Mouse (Mus musculus): ENCODE measurements around the gene Tbc1d10c.

The Tbc1d10c gene

GRCm38 (mm10) chr19:4190831-4191334 lies at the start of gene Tbc1d10c:
Gene Tbc1d10c (minus strand): TSS chr19:4191284.
- DNase-seq (ENCODE audit: low spot score) = no peak

- DNase-seq (ENCODE audit: low spot score) = no peak
Observed at GRCm38 (mm10) chr19:4240247-4240668, 49.2 kb upstream of the Tbc1d10c start.

GRCm38 (mm10) chr19:4234548-4234947 lies 43.5 kb upstream of the Tbc1d10c start:
- DNase-seq (ENCODE audit: low spot score) = no peak

GRCm38 (mm10) chr19:4232651-4233050 lies 41.6 kb upstream of the Tbc1d10c start:
- no peak for DNase-seq (ENCODE audit: low spot score)

GRCm38 (mm10) chr19:4232186-4232572 lies 41.1 kb upstream of the Tbc1d10c start:
- DNase-seq (ENCODE audit: low spot score) = no peak

GRCm38 (mm10) chr19:4231253-4232185 lies 40.4 kb upstream of the Tbc1d10c start, which contains the start of gene Pold4:
Gene Pold4 (plus strand): TSS chr19:4231899.
- DNase-seq (ENCODE audit: low spot score) = peak; percentile 90

GRCm38 (mm10) chr19:4230415-4230814 lies 39.3 kb upstream of the Tbc1d10c start:
- no peak for DNase-seq (ENCODE audit: low spot score)

- DNase-seq (ENCODE audit: low spot score) = no peak
Observed at GRCm38 (mm10) chr19:4229451-4230076, 38.5 kb upstream of the Tbc1d10c start.

GRCm38 (mm10) chr19:4228891-4229290 lies 37.8 kb upstream of the Tbc1d10c start:
- no peak for DNase-seq (ENCODE audit: low spot score)

- DNase-seq (ENCODE audit: low spot score) = peak; percentile 77
Observed at GRCm38 (mm10) chr19:4227894-4228678, 37.0 kb upstream of the Tbc1d10c start.

- no peak for DNase-seq (ENCODE audit: low spot score)
Observed at GRCm38 (mm10) chr19:4227446-4227845, 36.4 kb upstream of the Tbc1d10c start.

- DNase-seq (ENCODE audit: low spot score) = no peak
Observed at GRCm38 (mm10) chr19:4226779-4227178, 35.7 kb upstream of the Tbc1d10c start.

GRCm38 (mm10) chr19:4222165-4222564 lies 31.1 kb upstream of the Tbc1d10c start:
- DNase-seq (ENCODE audit: low spot score) = no peak

GRCm38 (mm10) chr19:4220957-4221743 lies 30.1 kb upstream of the Tbc1d10c start:
- peak; percentile 48 for DNase-seq (ENCODE audit: low spot score)

GRCm38 (mm10) chr19:4220416-4220815 lies 29.3 kb upstream of the Tbc1d10c start:
- DNase-seq (ENCODE audit: low spot score) = no peak

- DNase-seq (ENCODE audit: low spot score) = no peak
Observed at GRCm38 (mm10) chr19:4219943-4220342, 28.9 kb upstream of the Tbc1d10c start.

GRCm38 (mm10) chr19:4218784-4219183 lies 27.7 kb upstream of the Tbc1d10c start:
- DNase-seq (ENCODE audit: low spot score) = no peak

- no peak for DNase-seq (ENCODE audit: low spot score)
Observed at GRCm38 (mm10) chr19:4218293-4218692, 27.2 kb upstream of the Tbc1d10c start.

- DNase-seq (ENCODE audit: low spot score) = no peak
Observed at GRCm38 (mm10) chr19:4217855-4218254, 26.8 kb upstream of the Tbc1d10c start.

- DNase-seq (ENCODE audit: low spot score) = no peak
Observed at GRCm38 (mm10) chr19:4217140-4217539, 26.1 kb upstream of the Tbc1d10c start.

GRCm38 (mm10) chr19:4216041-4216685 lies 25.1 kb upstream of the Tbc1d10c start:
- DNase-seq (ENCODE audit: low spot score) = no peak

Measured in ovary, postnatal 14 days (tissue).